ENCODE assay signal across 8 mouse cellular contexts in genomic region chr19:3768697-3769383, GRCm38 (mm10). TPM values are rescaled to one million over a fixed set of nuclear protein-coding genes. Genes with fewer than 3 reads are reported as not detected.
A peak's percentile ranks its signal among the peaks of the same experiment; 100 is the strongest.
DNase-seq lines count a peak whose midpoint lies in the region; ATAC-seq and TF ChIP-seq lines count a peak whose summit lies in the region.

No protein-coding gene starts in this region.

- TF ChIP-seq CTCF in left cerebral cortex, adult 2 months (IDR thresholded peaks at IDR 0.05) = peak; percentile 72

- peak; percentile 77 for ATAC-seq in frontal cortex, adult (ENCODE audit: low TSS enrichment)
- ATAC-seq in hindbrain, embryonic 13.5 days (ENCODE audit: low FRiP score) = peak; percentile 85
- ATAC-seq in megakaryocyte, adult 5-6 weeks (ENCODE audit: poor library complexity, severe bottlenecking) = peak; percentile 93

- H3K4me1 ChIP-seq in hindbrain, embryonic 13.5 days (replicated peaks) = peaks cover 42% of the 10 kb centered on the region

- peak overlapping the region; percentile 70 for H3K4me2 ChIP-seq in hindbrain, embryonic 13.5 days

- no peaks in the 10 kb centered on the region for H3K36me3 ChIP-seq in hindbrain, embryonic 13.5 days

- H3K9ac ChIP-seq in hindbrain, embryonic 13.5 days = peak overlapping the region; percentile 100

- peak overlapping the region; percentile 90 for H3K4me3 ChIP-seq in hindbrain, embryonic 13.5 days
- peak overlapping the region; percentile 99 for H3K4me3 ChIP-seq in left cerebral cortex, adult 2 months

- peak overlapping the region; percentile 100 for H3K27ac ChIP-seq in hindbrain, embryonic 13.5 days
- H3K27ac ChIP-seq in left cerebral cortex, adult 2 months = peak overlapping the region; percentile 100

- intact Hi-C loops in left cerebral cortex, adult 2 months (cut with DNase I) = loop anchor here (5.0 kb wide), 1 partner anchor 62 kb away; the partner anchor contains the start of gene 1810055G02Rik

- WGBS in hindbrain, embryonic 13.5 days = 1% methylated on average over 58 of the region's 60 CpGs

- H3K9me3 ChIP-seq in hindbrain, embryonic 13.5 days = no peaks in the 10 kb centered on the region

- peak; percentile 92 for DNase-seq in R1 (ENCODE audit: low read depth, low spot score)
- DNase-seq in cerebellum, adult 9-11 months = peak; percentile 93
- DNase-seq in left cerebral cortex, adult 2 months (ENCODE audit: extremely low spot score in 1 of 2, low spot score in 2 of 2) = peak; percentile 91 to 93
- peak; percentile 79 to 88 for DNase-seq in right cerebral cortex, adult 2 months (ENCODE audit: low spot score in 2 of 2)
- peak; percentile 91 for DNase-seq in urinary bladder, postnatal 14 days (ENCODE audit: low spot score)

- H3K27me3 ChIP-seq in hindbrain, embryonic 13.5 days = no peaks in the 10 kb centered on the region

RNA-seq across cellular contexts. Expression of gene Kmt5b, which starts 1.6 kb away (rescaled TPM):
- 54.4 and 57.5 TPM in 2 replicates for polyA plus RNA-seq in hindbrain, embryonic 13.5 days (2015; fragmentation: Nextera tagmentation; extraction: Ambion mirVana)
- total RNA-seq in left cerebral cortex, adult 2 months (2021) = 10 to 100 TPM; 52.4 to 52.6 TPM
- 25.8 and 28.5 TPM in 2 replicates for total RNA-seq in megakaryocyte, adult 5-6 weeks (2015)
- total RNA-seq in megakaryocyte, adult 5-6 weeks (2017) = 44.7 and 54.8 TPM in 2 replicates

Comparison
In these comparisons a context has a peak if more than half of its experiments do, and no peak if none do; other contexts are left out.
1. Peak in every context shown above with its lines: DNase-seq, ATAC-seq, H3K4me3 ChIP-seq and H3K27ac ChIP-seq.